Mouse (Mus musculus) limb, embryonic 15.5 days (tissue): ENCODE results near the gene Ecpas. TPM values are rescaled to one million over a fixed set of nuclear protein-coding genes. Genes with fewer than 3 reads are reported as not detected.

Experiments used
- ATAC-seq: fragments of 200-750 bp; cut with Nextera tagmentation; 2 replicates; pipeline ENCODE4 v1.8.0; 2017; ENCODE audit warnings: low read depth, moderate TSS enrichment; ENCODE audit not compliant: insufficient number of reproducible peaks, low FRiP score, low TSS enrichment
- H3K27ac ChIP-seq: fragments of 300-500 bp; sonication (generic); 2 replicates; pipeline ENCODE4 v1.5.1; 2015; ENCODE audit warnings: moderate library complexity, mild to moderate bottlenecking, inconsistent platforms
- H3K27me3 ChIP-seq: fragments of 300-500 bp; sonication (generic); 2 replicates; pipeline ENCODE4 v1.6.1; 2015; ENCODE audit warnings: inconsistent platforms
- H3K36me3 ChIP-seq: fragments of 300-500 bp; sonication (generic); 2 replicates; pipeline ENCODE4 v1.6.1; 2015; ENCODE audit warnings: inconsistent platforms
- H3K4me1 ChIP-seq: fragments of 300-500 bp; sonication (generic); 2 replicates; pipeline ENCODE4 v1.6.1; 2015; ENCODE audit warnings: inconsistent platforms
- H3K4me2 ChIP-seq: fragments of 300-500 bp; sonication (generic); 2 replicates; pipeline ENCODE4 v1.6.1; 2015; ENCODE audit warnings: mild to moderate bottlenecking, inconsistent platforms
- H3K4me3 ChIP-seq: fragments of 300-500 bp; sonication (generic); 2 replicates; pipeline ENCODE4 v1.5.1; 2015; ENCODE audit warnings: mild to moderate bottlenecking, inconsistent platforms
- H3K9ac ChIP-seq: fragments of 300-500 bp; sonication (generic); 2 replicates; pipeline ENCODE4 v1.6.1; 2015; ENCODE audit warnings: inconsistent platforms
- H3K9me3 ChIP-seq: fragments of 300-500 bp; sonication (generic); 2 replicates; pipeline ENCODE4 v1.6.1; 2016; ENCODE audit warnings: inconsistent platforms
- WGBS: fragments of 180-500 bp; shearing (Covaris S2); methylation state at CpG from one replicate; pipeline ENCODE4 v1.1.7; 2015; 5-methylcytosine and 5-hydroxymethylcytosine counted together
- polyA plus RNA-seq: library from polyadenylated mRNA; unstranded; fragments of >200 nt; fragmentation: Nextera tagmentation; extraction: Ambion mirVana; gene quantifications from 2 replicates; pipeline ENCODE4 v1.2.1, GENCODE M21; 2015

Gene Ecpas
- polyA plus RNA-seq, 1 experiment from 2014 or later: 32.8 TPM

DNA sequence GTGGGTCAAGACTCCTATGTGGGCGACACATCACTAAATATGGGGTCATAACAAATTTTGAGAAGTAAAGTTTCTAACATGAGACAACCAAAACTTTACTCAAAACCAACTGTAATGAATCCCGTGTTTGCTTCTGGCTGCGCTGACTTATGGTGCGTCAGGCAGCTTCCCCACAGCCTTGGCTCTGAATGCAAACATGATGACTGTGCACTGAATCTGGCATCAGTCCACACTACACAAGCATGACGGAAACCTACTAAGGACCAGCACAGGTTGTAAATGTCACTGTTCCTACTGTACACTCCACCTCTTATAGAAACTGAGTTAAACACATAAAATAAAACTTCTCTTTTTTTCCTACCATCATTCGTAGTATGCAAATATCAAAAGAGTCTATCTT is 45.3 kb downstream of the Ecpas start:
- Histone ChIP-seq H3K27me3 (no peaks in the 10 kb centered on the region), H3K4me1 (no peaks in the 10 kb centered on the region), H3K4me2 (no peak overlapping the region), H3K27ac (no peak overlapping the region), H3K36me3 (peaks cover 6% of the 10 kb centered on the region), H3K4me3 (no peak overlapping the region), H3K9me3 (no peaks in the 10 kb centered on the region), H3K9ac (no peak overlapping the region)
- 65% methylated on average over 6 of the region's 6 CpGs for WGBS
- no peak for ATAC-seq

DNA sequence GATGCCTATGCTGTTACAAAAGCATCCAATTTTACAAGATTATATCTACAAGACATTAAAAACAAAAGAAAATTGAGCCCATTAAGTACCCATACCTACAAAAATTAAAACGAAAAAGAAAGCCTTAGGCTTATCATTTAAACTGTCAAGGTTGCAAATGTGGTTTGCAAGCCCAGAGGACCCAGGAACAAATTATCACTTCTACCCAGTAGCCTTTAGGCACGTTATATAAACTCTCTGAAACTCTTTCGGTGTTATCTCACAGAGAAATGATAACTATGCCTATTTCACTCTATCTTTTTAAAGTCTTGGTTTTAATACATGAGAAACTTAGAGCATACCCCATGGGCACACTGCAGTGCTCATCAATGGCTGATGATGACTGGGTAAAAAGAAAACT is 79.6 kb downstream of the Ecpas start:
- Histone ChIP-seq H3K4me2 (no peak overlapping the region), H3K4me1 (no peaks in the 10 kb centered on the region), H3K27me3 (no peaks in the 10 kb centered on the region), H3K27ac (no peak overlapping the region), H3K4me3 (no peak overlapping the region), H3K9ac (no peak overlapping the region), H3K36me3 (peaks cover 32% of the 10 kb centered on the region), H3K9me3 (no peaks in the 10 kb centered on the region)
- 81% methylated on average over 3 of the region's 3 CpGs for WGBS
- ATAC-seq: no peak

DNA sequence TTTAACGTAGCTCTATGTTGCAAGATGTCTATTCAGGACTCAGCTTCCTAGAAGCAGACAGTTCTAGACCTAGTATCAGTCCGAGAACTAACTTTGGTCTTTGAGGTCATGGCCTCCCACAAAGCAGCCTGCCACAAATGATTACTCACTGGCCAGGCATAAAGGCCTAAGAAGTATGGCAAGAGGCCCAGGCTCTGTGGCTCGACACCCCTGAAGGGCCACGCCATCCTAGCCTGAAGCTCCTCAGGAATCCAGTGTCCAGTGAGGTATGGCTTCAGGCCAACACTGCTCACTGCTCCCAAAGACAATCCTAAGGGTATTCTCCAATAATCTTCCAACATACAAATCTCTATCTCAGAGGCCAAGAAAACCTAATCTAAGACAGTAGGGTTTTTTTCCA is 86.6 kb downstream of the Ecpas start:
- ATAC-seq: no peak
- H3K36me3 ChIP-seq: peaks cover 49% of the 10 kb centered on the region
- H3K9me3 ChIP-seq: no peaks in the 10 kb centered on the region
- WGBS: 88% methylated on average over 4 of the region's 4 CpGs
- no peaks in the 10 kb centered on the region for H3K27me3 ChIP-seq
- no peak overlapping the region for H3K4me2 ChIP-seq
- H3K4me3 ChIP-seq: no peak overlapping the region
- no peak overlapping the region for H3K9ac ChIP-seq
- H3K4me1 ChIP-seq: no peaks in the 10 kb centered on the region
- no peak overlapping the region for H3K27ac ChIP-seq

DNA sequence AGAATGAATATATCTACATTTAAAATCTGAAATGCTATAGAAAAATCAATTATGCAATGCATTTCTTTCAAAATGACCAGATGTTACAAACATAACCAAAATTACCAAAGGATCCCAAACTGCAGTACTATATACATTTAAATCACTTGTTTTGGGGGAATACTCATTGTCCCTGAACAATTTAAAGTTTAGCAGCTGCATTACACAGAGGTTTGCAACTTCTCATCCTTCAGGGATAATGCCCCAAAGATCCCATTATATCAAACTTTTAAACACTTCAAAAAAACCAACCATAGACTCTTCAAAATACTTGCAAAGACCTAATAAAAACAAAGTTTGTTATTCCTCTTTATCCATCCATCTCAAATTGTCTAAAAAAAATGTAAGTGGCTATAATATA is 124.9 kb downstream of the Ecpas start, which contains the start of gene Olfr267:
Gene Olfr267, minus strand, starts transcription at position 101 of the 400 bp plus-strand sequence.
- no peaks in the 10 kb centered on the region for H3K9me3 ChIP-seq
- no peaks in the 10 kb centered on the region for H3K36me3 ChIP-seq
- H3K27ac ChIP-seq: no peak within 1 kb of the TSS
- no peaks in the 10 kb centered on the region for H3K4me1 ChIP-seq
- no peak for ATAC-seq
- no peak within 1 kb of the TSS for H3K4me3 ChIP-seq
- no peak within 1 kb of the TSS for H3K4me2 ChIP-seq
- no peaks in the 10 kb centered on the region for H3K27me3 ChIP-seq
- H3K9ac ChIP-seq: no peak within 1 kb of the TSS

DNA sequence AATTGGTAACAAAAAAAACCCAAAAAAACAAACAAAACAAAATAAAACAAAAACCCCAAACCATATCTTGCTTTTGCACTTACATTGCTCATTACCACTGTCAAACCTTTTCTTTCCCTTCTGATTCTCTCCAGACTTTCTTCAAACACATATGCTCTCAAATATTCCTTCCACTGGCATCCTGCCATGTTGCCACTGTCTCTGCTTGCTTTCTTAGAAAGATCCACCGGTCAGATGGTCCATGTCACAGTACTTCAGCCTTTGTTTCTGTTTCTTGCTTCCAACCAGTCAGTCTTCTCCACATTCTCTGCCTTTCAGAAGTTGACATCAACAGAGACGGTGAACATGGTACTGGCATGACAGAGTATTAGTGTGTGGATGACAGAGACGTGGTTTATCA is 125.9 kb downstream of the Ecpas start:
- WGBS: 80% methylated on average over 3 of the region's 3 CpGs
- H3K9me3 ChIP-seq: no peaks in the 10 kb centered on the region
- ATAC-seq: no peak
- H3K4me2 ChIP-seq: no peak overlapping the region
- H3K36me3 ChIP-seq: no peaks in the 10 kb centered on the region
- no peak overlapping the region for H3K27ac ChIP-seq
- H3K4me1 ChIP-seq: no peaks in the 10 kb centered on the region
- no peak overlapping the region for H3K9ac ChIP-seq
- H3K27me3 ChIP-seq: no peaks in the 10 kb centered on the region
- H3K4me3 ChIP-seq: no peak overlapping the region

DNA sequence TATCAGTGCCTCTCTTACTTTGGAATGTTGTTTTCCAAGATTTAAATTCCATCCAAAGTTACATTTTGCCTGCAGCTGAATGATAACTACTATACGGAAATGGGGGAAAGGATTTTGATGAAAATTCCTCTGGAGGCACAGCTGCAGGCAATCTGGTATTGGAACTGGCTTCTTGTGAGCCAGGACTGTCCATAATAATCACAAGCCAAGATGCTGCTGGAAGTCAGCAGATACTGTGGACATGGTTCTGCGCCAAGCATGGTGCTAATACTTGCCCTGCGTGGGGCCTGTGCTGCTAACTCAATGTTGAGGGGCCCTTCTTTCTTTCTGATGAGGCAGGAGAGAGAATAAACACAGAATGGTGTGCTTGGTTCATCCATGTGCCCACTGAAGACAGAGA is 149.1 kb downstream of the Ecpas start:
- no peak overlapping the region for H3K9ac ChIP-seq
- no peaks in the 10 kb centered on the region for H3K36me3 ChIP-seq
- no peak overlapping the region for H3K4me2 ChIP-seq
- no peaks in the 10 kb centered on the region for H3K9me3 ChIP-seq
- peaks cover 3% of the 10 kb centered on the region; the same call in 1 of the 2 replicates for H3K4me1 ChIP-seq
- 58% methylated on average over 3 of the region's 3 CpGs for WGBS
- no peak overlapping the region for H3K27ac ChIP-seq
- no peak for ATAC-seq
- H3K4me3 ChIP-seq: no peak overlapping the region
- H3K27me3 ChIP-seq: no peaks in the 10 kb centered on the region

DNA sequence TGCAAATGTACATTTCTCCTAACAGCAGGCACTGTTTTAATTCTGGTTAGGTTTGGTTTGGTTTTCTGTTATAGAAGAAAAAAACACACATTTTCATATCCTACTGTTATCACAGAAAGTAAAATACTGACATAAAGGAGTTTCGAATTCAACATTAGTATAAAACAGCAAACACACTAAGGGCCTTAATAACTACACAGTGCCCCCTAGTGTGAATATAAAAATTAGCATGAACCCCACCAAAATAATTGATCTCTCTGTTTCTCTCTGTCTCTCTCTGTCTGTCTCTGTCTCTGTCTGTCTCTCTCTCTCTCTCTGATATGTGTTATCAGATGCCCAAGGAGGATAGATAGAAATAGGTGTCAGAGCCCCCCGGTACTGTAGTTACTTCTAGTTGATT is 163.0 kb downstream of the Ecpas start:
- H3K27me3 ChIP-seq: no peaks in the 10 kb centered on the region
- H3K27ac ChIP-seq: peak overlapping the region; percentile 80; the same call in 1 of the 2 replicates
- H3K9me3 ChIP-seq: no peaks in the 10 kb centered on the region
- no peak overlapping the region for H3K4me3 ChIP-seq
- no peaks in the 10 kb centered on the region for H3K36me3 ChIP-seq
- ATAC-seq: no peak
- 44% methylated on average over 2 of the region's 2 CpGs for WGBS
- H3K4me1 ChIP-seq: no peaks in the 10 kb centered on the region
- peak overlapping the region; percentile 38 for H3K4me2 ChIP-seq
- no peak overlapping the region for H3K9ac ChIP-seq

DNA sequence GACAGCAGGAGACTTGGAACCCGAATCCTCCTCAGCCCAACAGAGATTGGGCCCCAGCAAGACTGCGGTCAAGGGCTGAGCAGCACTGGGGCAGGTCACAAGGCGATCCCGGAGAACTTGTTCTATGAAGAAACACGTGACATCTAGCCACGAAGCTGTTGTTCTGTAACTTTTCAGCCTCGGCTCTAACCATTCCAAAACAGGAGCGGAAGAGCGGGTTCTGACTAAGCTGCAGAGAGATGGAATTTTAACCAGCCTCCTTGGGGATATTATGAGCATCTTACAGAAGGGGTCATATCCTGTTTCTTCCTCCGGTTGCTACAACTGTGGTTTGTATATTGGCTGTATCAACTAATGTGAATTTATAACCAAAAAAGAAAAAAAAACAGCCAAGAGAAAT is 163.4 kb downstream of the Ecpas start:
- Histone ChIP-seq H3K4me3 (peak overlapping the region; percentile 7; the same call in 1 of the 2 replicates), H3K4me2 (peak overlapping the region; percentile 38), H3K27ac (peak overlapping the region; percentile 80), H3K4me1 (no peaks in the 10 kb centered on the region), H3K36me3 (no peaks in the 10 kb centered on the region), H3K9ac (no peak overlapping the region), H3K9me3 (no peaks in the 10 kb centered on the region), H3K27me3 (no peaks in the 10 kb centered on the region)
- 0 out of 2 replicates have a peak, but pooled peaks have one; percentile 19 for ATAC-seq
- WGBS: 17% methylated on average over 10 of the region's 10 CpGs

Other genes with a start within 250 kb of the Ecpas start
- gene Olfr267, start 125.0 kb downstream of the Ecpas start, polyA plus RNA-seq: not detected in 2 replicates
- gene Zkscan16, start 30.9 kb upstream of the Ecpas start, polyA plus RNA-seq: 0.73 and 0.74 TPM in 2 replicates
- gene Ptgr1, start 74.4 kb upstream of the Ecpas start, polyA plus RNA-seq: 39.3 and 41.0 TPM in 2 replicates
- gene Dnajc25, start 82.3 kb upstream of the Ecpas start, polyA plus RNA-seq: 15.0 and 18.7 TPM in 2 replicates
- 17.7 and 19.6 TPM in 2 replicates for gene Gm20503, start 90.5 kb upstream of the Ecpas start, polyA plus RNA-seq
- 131 and 140 TPM in 2 replicates for gene Gng10, start 122.3 kb upstream of the Ecpas start, polyA plus RNA-seq
- 0.11 TPM in 1 of 2 replicates, not detected in the other for gene AI481877, start 226.2 kb upstream of the Ecpas start, polyA plus RNA-seq